Mouse (Mus musculus): ENCODE measurements around the gene Zbtb22. TPM values are rescaled to one million over a fixed set of nuclear protein-coding genes. Genes with fewer than 3 reads are reported as not detected.
"Not testable (repeated sequence)": the region's sequence is repeated elsewhere in the genome, so short reads cannot be mapped to it uniquely, and the experiment has no call there.

Zbtb22 gene
- polyA plus RNA-seq, 3 experiments from 2014 or later: 3.7 to 6.8 (median 4.8) TPM

DNA sequence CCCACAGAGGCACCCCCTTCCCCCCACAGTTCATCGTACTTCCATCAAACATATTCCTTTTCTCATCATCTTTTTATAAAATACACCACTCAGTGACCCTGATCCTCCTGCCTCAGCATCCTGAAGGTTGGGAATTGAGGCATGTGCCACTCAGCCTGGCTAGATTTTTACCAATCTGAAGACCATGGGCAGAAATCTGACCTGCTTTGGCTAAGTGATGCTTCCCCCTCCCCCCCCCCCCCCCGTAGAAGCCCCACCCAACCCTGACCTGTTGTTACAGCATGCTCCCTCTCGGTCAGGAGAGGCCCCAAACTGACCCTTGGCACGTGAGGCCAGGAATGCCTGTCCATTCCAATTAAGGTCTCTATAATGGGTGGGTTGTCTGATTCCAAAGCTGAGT, 10.9 kb upstream of the Zbtb22 start, which contains the start of gene Platr17:
Platr17 (plus strand) TSS at position 301 of the 400 bp plus-strand sequence.
- ATAC-seq: not testable (repeated sequence)

DNA sequence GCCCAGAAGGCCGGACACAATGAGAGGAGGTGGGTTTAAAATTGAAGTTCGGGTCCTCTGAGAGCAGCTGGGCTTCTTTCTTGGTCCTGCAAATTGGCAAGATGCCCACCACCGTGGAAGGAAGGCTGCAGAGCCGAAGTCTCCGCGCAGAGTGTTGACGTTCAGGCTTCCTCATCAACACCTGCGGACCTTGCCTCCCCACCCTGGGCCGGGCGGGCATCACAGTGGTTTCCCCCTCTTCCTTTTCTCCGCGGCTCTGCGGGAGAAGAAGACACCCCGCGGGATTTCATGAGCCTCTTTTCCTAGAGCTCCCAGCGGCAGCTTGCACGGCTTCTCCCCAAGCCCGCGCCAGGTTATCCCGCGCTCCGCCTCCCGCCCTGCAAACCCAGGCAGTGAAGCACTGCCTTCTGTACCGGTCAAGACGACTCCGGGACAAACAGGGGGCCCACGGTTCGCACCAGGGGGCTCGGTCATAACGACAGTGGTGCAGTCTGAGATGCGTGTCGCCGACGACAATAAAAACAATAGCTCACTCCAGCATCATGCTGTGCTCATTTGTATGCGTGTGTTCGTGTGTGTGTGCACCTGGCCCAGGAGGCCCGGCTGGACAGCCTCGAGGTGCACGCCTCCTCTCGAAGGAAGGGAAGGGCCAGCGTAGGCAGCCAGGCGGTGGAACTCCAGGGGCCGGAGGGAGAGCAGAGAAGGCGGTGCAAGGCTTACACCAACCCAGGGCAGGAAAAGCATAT, 7.2 kb upstream of the Zbtb22 start:
- no peak for ATAC-seq

DNA sequence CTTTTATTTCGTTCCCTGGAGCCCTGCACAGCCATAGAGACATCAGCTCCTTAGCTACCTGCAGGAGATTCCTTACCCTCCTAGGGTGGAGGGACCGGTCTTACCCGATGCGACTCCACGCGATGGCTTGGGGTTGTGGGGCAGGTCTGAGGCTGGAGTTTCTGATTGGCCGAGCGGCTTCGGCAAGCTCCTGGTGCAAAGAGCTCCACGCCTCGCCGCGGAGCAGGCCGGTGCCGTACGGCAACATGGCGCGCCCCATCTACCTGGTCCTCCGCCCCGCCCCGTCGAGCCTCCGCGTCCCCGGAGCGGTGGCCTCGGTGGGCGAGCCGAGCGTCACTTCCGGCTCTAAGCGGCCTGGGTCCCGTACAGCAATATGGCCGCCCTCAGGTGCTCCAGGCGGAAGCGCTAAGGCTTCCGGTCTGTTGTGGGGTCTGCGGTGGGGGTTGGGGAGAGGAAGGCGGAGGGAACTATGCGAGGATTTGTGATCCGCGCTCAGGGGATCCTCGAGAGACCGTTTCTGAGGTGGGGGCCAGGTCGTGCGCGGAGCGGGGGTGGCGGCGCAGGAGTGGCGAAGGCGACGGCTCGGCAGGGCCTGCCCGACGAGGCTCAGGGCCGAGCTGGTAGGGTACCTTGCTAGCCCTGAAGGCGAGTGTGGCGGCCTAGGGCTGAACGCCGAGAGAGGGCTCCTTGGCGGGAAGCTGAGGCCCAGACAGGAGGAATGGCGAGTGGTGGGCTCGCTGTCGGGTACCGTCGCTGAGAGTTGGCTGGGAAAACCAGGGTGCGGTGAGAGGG, 6.4 kb upstream of the Zbtb22 start, which contains the start of gene Daxx:
Daxx (plus strand) TSS at position 338 of the 792 bp plus-strand sequence.
- peak; percentile 89 for ATAC-seq

DNA sequence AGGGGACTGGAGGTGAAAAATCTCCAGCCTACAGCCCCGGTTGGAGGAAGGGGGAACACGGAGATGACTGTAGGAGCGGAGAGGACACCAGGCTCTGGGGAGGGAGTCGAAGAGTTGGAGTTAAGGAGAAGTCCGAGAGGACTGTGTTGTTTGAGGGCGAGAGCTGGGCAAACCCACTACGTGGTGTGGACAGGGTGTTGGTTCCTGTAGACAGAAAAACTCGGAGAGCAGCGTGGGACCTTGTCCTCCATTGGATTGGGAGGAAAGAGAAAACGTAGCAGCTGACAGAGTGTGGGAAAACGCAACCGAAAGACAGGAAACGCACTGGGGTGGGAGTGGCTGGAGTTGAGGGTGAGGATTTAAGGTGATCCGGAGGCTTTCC, 5.8 kb upstream of the Zbtb22 start:
- ATAC-seq: peak; percentile 15

DNA sequence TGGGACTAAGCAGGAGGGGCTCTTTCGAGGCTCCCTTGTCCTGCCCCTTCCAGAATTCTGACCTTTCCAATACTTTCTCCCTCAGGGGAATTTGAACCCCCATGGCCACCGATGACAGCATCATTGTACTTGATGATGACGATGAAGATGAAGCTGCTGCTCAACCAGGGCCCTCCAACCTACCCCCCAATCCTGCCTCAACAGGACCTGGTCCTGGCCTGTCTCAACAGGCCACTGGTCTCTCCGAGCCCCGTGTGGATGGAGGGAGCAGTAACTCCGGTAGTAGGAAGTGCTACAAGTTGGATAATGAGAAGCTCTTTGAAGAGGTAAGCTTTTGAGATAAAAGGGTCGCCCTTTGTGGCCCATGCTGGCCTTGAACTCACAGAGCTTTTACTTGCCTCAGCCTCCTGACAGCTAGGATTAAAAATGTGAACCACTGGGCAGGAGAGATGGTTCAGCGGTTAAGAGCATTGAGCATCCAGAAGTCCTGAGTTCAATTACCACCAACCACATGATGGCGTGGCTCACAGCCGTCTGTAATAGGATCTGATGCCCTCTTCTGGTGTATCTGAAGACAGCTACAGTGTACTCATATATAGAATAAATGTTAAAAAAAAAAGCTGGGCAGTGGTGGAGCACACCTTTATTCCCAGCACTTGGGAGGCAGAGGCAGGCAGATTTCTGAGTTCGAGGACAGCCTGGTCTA, 5.2 kb upstream of the Zbtb22 start:
- no peak for ATAC-seq

DNA sequence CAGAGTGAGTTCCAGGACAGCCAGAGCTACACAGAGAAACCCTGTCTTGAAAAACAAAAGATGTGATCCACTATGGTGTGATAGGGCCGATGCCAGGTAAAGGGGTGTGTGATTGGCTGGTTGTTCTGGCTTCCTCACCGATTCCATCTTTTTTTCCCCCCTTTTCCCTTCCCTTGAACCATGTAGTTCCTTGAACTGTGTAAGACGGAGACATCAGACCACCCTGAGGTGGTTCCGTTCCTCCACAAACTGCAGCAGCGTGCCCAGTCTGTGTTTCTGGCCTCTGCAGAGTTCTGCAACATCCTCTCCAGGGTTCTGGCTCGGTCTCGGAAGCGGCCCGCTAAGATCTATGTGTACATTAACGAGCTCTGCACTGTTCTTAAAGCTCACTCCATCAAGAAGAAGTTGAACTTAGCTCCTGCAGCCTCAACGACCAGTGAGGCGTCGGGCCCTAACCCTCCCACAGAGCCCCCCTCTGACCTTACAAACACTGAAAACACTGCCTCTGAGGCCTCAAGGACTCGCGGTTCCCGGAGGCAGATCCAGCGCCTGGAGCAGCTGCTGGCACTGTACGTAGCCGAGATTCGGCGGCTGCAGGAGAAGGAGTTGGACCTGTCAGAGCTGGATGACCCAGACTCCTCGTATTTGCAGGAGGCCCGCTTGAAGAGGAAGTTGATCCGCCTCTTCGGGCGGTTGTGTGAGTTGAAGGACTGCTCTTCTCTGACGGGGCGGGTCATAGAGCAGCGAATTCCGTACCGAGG, 4.5 kb upstream of the Zbtb22 start:
- ATAC-seq: no peak

DNA sequence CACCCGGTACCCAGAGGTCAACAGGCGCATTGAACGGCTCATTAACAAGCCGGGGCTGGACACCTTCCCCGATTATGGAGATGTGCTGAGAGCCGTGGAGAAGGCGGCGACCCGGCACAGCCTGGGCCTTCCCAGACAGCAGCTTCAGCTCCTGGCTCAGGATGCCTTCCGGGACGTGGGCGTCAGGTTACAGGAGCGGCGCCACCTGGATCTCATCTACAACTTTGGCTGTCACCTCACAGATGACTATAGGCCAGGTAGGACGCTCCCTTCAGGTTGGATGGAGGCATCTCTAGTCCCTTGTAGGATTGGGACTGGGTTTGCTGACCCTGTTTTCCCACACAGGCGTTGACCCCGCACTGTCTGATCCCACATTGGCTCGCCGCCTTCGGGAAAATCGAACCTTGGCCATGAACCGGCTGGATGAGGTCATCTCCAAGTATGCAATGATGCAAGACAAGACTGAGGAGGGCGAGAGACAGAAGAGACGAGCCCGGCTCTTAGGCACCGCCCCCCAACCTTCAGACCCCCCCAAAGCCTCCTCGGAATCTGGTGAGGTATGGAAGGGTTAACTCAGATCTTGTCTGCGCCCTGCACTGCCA, 3.8 kb upstream of the Zbtb22 start:
- ATAC-seq: no peak

DNA sequence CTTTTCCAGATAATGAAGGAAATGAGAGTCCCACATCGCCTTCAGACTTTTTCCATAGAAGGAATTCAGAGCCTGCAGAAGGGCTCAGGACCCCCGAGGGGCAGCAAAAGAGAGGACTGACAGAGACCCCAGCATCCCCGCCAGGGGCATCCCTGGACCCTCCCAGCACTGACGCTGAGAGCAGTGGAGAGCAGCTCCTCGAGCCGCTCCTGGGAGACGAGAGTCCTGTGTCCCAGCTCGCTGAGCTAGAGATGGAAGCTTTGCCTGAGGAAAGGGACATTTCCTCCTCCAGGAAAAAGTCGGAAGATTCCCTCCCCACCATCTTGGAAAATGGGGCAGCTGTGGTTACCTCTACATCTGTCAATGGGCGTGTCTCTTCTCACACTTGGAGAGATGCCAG, 2.4 kb upstream of the Zbtb22 start:
- no peak for ATAC-seq

DNA sequence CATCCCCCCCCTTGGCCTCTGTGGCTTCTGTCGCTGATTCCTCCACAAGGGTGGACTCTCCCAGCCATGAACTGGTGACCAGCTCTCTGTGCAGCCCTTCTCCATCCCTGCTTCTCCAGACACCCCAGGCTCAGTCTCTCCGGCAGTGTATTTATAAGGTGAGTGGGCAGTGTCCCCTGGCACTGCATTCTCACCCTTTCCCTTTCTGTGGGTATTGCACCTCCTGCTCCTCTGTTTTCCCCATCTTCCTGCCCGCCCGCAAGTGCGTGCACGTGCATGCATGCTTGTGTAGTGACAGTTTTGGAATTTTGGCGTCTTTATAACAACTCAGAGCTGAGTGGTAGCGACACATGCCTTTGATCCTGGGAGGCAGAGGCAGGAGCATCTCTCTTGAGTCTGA, 1.8 kb upstream of the Zbtb22 start:
- no peak for ATAC-seq

DNA sequence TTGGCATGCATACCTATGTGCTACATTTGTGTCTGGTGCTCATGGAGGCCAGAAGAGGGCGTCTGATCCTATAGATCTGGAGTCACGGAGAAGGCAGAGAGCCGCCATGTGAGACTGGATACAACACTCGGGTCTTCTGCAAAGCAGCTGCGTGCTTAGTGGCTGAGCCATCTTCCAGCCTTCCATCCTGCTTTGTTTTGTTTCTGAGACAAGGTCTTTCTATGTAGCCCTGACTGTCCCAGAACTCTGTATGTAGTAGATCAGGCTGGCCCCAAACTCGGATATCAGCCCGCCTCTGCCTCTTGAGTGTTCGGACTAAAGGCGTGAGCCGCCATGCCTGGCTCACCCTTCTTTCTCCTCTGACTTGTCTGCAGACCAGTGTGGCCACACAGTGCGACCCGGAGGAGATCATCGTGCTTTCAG, 724 bp upstream of the Zbtb22 start:
- ATAC-seq: no peak

DNA sequence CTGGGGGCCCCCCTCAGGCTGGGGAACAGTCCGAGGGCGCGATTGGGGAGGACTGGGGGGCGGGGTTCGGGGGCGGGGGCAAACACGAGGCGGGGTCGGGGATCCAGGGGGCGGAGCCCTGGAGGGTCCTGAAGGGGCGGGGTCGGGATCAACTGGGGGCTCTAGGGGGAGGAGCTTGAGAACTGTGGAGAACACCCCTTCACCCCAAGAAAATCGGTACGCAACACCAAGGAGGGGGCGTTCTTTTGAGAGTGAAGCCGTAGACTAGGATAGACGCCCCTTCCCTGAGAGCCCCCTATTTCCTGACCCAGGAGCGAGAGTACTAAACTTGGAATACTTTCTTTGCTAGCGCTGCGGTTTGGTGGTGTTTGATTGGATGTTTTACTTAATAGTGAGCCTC, 590 bp downstream of the Zbtb22 start:
- ATAC-seq: no peak

DNA sequence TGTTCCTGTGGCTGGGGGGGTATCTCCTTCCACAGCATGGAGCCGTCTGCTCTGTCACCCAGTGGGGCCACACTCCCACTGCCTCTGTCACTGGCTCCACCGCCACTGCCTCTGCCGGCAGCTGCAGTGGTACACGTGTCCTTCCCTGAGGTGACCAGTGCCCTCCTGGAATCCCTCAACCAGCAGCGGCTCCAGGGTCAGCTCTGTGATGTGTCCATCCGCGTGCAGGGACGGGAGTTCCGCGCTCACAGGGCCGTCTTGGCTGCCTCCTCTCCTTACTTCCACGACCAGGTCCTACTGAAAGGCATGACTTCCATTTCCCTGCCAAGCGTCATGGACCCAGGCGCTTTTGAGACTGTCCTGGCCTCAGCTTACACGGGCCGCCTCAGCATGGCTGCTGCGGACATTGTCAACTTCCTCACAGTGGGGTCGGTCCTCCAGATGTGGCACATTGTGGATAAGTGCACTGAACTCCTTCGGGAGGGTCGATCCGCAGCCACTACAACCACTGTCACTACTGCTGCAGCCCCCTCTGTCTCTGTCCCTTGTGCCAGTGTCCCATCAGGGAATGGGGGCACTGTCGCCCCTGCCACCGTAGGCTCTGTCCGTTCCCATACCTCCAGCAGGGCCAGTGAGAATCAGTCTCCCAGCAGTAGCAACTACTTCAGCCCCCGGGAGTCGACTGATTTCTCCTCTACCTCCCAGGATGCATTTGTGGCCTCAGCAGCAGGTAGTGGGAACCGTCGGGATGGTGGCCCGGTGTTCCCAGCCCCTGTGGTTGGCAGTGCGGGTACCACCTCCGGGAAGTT, 1.3 kb downstream of the Zbtb22 start:
- ATAC-seq: no peak

DNA sequence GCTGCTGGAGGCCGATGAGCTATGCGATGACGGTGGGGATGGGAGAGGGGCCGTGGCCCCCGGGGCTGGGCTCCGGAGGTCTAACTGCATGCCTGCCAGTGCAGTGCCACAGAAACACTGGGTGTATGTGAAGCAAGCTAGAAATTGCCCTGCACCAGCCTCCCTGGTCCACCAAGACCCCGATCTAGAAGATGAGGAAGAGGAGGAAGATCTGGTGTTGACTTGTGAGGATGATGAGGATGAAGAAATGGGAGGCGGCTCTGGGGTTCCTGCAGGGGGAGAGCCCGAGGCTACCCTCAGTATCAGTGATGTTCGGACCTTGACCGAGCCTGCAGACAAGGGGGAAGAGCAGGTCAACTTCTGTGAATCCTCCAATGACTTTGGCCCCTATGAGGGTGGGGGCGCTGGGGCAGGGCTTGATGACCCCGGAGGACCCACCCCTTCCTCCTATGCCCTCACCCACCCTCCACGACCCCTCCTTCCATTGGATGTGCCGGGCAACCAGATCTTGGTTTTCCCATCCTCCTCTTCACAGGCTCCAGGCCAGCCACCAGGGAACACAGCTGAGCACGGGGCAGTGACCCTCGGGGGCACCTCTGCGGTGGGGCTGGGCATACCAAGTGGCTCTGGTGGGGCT, 2.1 kb downstream of the Zbtb22 start:
- ATAC-seq: no peak

DNA sequence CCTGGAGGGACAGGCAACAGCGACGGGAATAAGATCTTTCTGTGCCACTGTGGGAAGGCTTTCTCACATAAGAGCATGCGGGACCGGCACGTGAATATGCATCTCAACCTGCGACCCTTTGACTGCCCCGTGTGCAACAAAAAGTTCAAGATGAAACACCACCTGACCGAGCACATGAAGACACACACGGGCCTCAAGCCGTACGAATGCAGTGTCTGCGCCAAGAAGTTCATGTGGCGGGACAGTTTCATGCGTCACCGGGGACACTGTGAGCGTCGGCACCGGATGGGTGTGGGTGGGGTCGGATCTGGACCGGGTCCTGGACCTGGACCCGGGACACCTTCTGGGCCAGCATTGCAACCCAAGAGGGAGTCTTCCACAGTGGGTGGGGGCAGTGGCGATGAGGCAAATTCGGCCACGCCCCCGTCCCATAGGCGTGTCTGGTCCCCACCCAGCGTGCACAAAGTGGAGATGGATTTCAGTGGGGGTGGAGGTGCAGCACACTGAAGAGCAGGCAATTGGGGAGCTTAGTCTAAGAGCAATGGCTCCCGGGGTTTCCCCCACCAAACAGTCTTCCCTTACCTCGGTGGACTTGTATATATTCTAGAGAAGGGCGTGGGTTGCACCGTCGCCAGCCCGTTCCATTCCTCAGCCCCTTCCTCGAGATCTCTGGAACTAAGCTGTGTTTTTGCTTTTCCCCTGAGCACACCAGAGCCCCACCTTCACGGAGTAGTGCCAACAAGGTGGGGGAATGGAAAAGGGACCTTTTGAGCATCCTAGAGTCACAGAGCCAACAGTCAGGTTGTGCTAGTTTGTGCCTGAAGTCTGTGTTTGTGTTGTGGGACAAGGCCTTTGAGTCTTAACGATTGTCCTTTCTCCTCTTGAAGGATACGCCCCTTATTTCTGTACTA, 2.8 kb downstream of the Zbtb22 start:
- peak; percentile 7 for ATAC-seq

DNA sequence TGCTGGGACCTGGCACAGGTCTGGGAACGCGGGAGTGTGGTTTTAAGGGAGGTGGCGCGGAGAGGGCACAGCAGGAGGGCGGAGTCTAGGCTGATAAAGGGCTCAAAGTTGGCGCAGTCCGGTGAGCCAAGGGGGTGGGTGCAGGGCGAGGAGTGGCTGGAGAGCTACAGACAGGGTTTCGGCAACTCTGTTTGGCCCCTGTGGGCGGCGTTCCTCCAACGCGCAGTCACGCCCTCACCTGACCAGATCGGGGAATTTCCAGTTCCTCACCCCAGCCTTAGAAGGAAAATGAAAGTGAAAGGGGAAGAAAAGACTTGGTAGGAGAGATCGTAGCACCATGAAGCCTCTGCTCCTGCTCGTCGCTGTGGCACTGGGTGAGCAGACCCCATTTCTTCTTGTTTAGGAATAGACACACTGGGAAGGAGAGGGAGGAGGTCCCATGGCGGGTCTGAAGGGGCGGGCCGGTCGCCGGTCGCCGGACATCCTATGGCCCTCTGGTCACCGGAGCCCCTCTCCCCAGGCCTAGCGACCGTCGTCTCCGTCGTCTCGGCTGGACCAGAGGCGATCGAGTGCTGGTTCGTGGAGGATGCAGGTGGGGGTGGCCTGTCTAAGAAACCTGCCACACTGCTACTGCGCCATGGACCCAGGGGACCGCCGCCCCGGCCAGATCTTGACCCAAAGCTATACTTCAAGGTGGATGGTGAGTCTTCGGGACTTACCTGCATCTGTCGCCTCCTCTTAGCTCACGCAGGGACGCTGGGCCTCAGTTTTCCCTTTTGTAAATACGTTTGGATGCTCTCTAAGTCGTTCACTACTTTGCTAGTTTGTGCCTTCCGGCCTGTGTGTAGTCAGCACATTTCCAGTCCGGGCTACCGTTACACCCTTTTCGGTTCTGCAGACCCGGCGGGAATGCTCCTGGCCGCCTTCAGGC, 3.9 kb downstream of the Zbtb22 start:
- peak; percentile 66 for ATAC-seq

DNA sequence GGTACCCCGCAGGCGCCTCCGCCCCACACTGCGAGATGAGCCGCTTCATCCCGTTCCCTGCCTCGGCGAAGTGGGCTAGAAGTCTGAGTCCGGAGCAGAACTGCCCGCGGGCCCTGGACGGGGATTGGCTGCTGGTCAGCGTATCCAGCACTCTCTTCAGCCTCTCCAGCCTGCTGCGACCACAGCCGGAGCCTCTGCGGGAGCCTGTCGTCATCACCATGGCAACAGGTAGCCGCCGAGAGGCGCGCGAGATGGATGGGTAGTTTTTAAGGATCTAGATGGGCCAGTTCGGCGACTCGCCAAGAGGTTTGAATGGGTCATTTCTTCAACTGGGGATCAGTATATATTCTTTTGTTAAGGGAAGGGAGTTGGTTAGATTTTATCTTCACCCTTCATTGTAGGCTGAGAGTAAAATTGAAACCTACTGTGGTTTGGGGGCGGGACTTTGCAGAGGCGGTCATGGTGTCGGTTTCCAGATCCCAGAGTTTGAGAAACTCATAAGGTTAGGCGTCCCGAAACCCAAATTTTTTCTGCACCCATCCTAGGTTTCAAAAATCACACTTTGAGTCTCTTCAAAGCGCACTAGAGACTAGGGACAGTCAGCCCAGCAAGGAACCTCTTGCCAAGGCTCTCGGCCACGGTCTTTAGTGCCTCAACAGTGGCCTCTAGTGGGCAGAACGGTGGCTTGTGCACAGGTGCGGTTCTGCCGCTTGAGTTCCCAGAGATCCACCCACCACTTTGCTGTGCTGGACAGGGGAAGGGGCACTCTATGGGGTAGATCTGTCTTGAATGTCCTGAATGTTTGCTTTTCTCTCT, 4.8 kb downstream of the Zbtb22 start:
- peak; percentile 45 for ATAC-seq

DNA sequence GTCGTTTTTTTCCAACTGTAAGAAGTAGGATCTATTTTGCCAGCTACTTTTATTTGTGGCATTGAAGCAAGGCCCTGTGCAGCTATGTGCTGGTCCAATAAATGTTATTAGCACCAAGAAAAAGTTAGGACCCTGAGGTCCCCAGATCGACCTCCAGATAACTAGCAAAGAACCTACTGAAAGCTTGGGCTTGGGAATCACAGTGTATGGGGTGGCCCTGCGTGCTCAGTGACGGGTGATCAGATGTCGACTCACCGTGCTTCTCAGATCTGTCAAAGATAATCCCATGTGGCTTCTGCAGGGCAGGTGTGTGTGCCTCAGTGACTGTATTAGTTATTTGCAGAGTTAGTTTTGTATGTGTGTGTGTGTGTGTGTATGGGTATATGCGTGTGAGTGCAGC, 5.7 kb downstream of the Zbtb22 start:
- ATAC-seq: no peak

All from inflammation-experienced regulatory T-cells, adult 6 months (primary cell).